Mouse (Mus musculus): ENCODE data around the gene Elovl7. TPM values are rescaled to one million over a fixed set of nuclear protein-coding genes. Genes with fewer than 3 reads are reported as not detected.

Gene Elovl7
- polyA plus RNA-seq, 1 experiment from 2014 or later = 1.5 TPM

- H3K36me3 ChIP-seq = no peaks in the 10 kb centered on the region
- WGBS = 76% methylated on average over 2 of the region's 2 CpGs
- H3K27ac ChIP-seq (ENCODE audit: poor library complexity, severe bottlenecking) = no peak overlapping the region
- no peak for ATAC-seq (ENCODE audit: insufficient number of reproducible peaks, low FRiP score)
- H3K4me3 ChIP-seq = no peak overlapping the region
- H3K9me3 ChIP-seq (replicated peaks) = no peaks in the 10 kb centered on the region
- no peak overlapping the region for H3K9ac ChIP-seq
- no peak overlapping the region for H3K4me2 ChIP-seq
- H3K27me3 ChIP-seq (replicated peaks) = peaks cover 19% of the 10 kb centered on the region
- 0 out of 2 replicates have a peak, but pooled peaks cover 4% of the 10 kb centered on the region for H3K4me1 ChIP-seq (replicated peaks)
These were observed 6.8 kb upstream of the Elovl7 start for GRCm38 (mm10) chr13:108207447-108207846.

DNA sequence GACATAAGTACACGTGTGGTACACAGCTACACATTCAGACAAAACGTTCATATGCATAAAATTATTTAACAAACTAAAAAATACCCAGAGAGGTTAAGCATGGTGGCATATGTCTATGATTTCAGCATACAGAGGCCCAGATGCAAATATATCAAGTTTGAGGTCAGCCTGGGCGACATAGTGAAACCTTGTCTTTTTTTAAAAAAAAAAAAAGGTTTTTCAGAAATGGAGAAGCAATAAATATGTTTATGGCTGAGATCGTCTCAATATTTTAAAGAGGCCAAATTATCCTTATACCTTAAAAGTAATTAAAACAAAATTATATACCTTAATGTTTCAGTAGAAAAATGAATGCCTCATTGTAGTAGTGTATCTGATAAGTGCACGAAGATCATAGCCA lies 6.1 kb upstream of the Elovl7 start:
- Histone ChIP-seq H3K36me3 (no peaks in the 10 kb centered on the region), H3K9ac (no peak overlapping the region), H3K27me3 (replicated peaks) (peaks cover 25% of the 10 kb centered on the region), H3K9me3 (replicated peaks) (no peaks in the 10 kb centered on the region), H3K4me1 (replicated peaks) (0 out of 2 replicates have a peak, but pooled peaks cover 4% of the 10 kb centered on the region), H3K4me2 (no peak overlapping the region), H3K27ac (ENCODE audit: poor library complexity, severe bottlenecking) (no peak overlapping the region), H3K4me3 (no peak overlapping the region)
- 65% methylated on average over 5 of the region's 5 CpGs for WGBS
- ATAC-seq (ENCODE audit: insufficient number of reproducible peaks, low FRiP score) = no peak

- Histone ChIP-seq H3K4me3 (no peak overlapping the region), H3K4me2 (no peak overlapping the region), H3K9me3 (replicated peaks) (no peaks in the 10 kb centered on the region), H3K27ac (ENCODE audit: poor library complexity, severe bottlenecking) (no peak overlapping the region), H3K4me1 (replicated peaks) (peaks cover 12% of the 10 kb centered on the region; the same call in 1 of the 2 replicates), H3K9ac (no peak overlapping the region), H3K36me3 (no peaks in the 10 kb centered on the region), H3K27me3 (replicated peaks) (peaks cover 51% of the 10 kb centered on the region)
- ATAC-seq (ENCODE audit: insufficient number of reproducible peaks, low FRiP score) = no peak
- WGBS = 89% methylated on average over 8 of the region's 8 CpGs
These were observed 3.2 kb upstream of the Elovl7 start for GRCm38 (mm10) chr13:108210960-108211359.

- Histone ChIP-seq H3K4me1 (replicated peaks) (peaks cover 8% of the 10 kb centered on the region; the same call in 1 of the 2 replicates), H3K9me3 (replicated peaks) (no peaks in the 10 kb centered on the region), H3K27ac (ENCODE audit: poor library complexity, severe bottlenecking) (no peak overlapping the region), H3K4me3 (no peak overlapping the region), H3K36me3 (no peaks in the 10 kb centered on the region), H3K9ac (no peak overlapping the region), H3K4me2 (no peak overlapping the region), H3K27me3 (replicated peaks) (peaks cover 63% of the 10 kb centered on the region)
- WGBS = 51% methylated on average over 5 of the region's 5 CpGs
- ATAC-seq (ENCODE audit: insufficient number of reproducible peaks, low FRiP score) = no peak
These were observed 1.7 kb upstream of the Elovl7 start for GRCm38 (mm10) chr13:108212397-108213018.

DNA sequence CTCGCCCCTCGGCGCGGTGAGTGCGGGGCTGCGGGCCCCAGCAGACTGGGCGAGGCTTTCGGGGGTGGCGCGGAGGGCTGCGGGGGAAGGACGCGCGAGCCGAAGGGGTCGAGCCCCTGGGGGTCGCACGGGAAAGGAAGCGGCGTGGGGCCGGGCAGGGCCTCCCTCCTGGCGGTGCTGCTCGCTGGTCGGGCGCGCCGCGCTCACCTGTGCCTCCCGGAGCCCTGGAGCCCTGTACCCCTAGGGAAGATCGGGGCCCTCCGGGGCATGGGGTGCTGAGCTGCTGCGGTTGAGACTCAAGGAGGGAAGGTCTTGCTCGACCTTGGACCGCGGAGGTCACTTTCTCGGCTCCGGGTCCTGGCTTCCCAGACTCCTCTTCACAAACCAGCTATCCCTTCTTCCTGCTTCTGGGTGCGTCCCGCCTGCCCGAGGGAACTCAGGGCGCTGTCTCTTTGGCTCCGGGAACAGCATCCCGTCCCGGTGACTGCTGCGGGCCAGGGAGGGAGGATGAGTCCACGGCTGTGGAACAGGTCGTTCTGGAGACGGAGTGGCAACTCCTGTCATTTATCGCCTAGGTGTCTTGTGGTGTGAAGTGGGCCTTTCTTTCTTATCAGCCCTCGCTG lies 392 bp downstream of the Elovl7 start:
- peak; percentile 17 for ATAC-seq (ENCODE audit: insufficient number of reproducible peaks, low FRiP score)

GRCm38 (mm10) chr13:108215231-108215780 lies 1.1 kb downstream of the Elovl7 start:
- no peak for ATAC-seq (ENCODE audit: insufficient number of reproducible peaks, low FRiP score)

More for the DNA sequence above, 392 bp downstream of the Elovl7 start:
- H3K36me3 ChIP-seq = no peaks in the 10 kb centered on the region
- WGBS = under 1% methylated on average over 47 of the region's 50 CpGs
- H3K9ac ChIP-seq = peak overlapping the region; percentile 67
- peak overlapping the region; percentile 60 for H3K4me3 ChIP-seq
- peaks cover 8% of the 10 kb centered on the region; the same call in 1 of the 2 replicates for H3K4me1 ChIP-seq (replicated peaks)
- peak overlapping the region; percentile 94 for H3K4me2 ChIP-seq
- H3K27ac ChIP-seq (ENCODE audit: poor library complexity, severe bottlenecking) = no peak overlapping the region
- no peaks in the 10 kb centered on the region for H3K9me3 ChIP-seq (replicated peaks)
- peaks cover 81% of the 10 kb centered on the region for H3K27me3 ChIP-seq (replicated peaks)

DNA sequence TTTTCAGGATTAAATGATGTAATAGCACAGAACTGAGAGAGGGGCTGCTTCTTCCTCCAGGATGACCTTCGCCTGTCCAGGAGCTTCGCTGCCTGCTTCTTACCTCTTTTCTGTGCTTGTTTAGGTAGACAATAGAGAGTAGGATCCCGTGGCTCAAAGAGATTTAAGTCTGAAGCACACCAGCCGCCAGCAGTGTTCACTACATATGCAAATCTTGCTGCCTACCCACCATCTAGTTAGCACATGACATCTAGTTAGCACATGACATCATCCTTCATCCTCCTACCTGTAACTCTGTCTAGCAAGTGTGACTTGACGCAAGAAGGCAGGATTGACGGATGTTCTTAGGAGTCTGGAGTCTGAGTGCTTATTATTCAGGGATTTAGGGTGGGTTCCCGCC lies 5.6 kb downstream of the Elovl7 start:
- Histone ChIP-seq H3K4me1 (replicated peaks) (peaks cover 7% of the 10 kb centered on the region; the same call in 1 of the 2 replicates), H3K4me2 (no peak overlapping the region), H3K4me3 (no peak overlapping the region), H3K27me3 (replicated peaks) (peaks cover 61% of the 10 kb centered on the region), H3K9me3 (replicated peaks) (no peaks in the 10 kb centered on the region), H3K27ac (ENCODE audit: poor library complexity, severe bottlenecking) (no peak overlapping the region), H3K9ac (no peak overlapping the region), H3K36me3 (no peaks in the 10 kb centered on the region)
- WGBS = 74% methylated on average over 7 of the region's 7 CpGs
- no peak for ATAC-seq (ENCODE audit: insufficient number of reproducible peaks, low FRiP score)

More at GRCm38 (mm10) chr13:108215231-108215780, 1.1 kb downstream of the Elovl7 start:
- Histone ChIP-seq H3K4me3 (peak overlapping the region; percentile 60), H3K27ac (ENCODE audit: poor library complexity, severe bottlenecking) (no peak overlapping the region), H3K36me3 (no peaks in the 10 kb centered on the region), H3K9ac (peak overlapping the region; percentile 67), H3K9me3 (replicated peaks) (no peaks in the 10 kb centered on the region), H3K4me1 (replicated peaks) (peaks cover 8% of the 10 kb centered on the region; the same call in 1 of the 2 replicates), H3K27me3 (replicated peaks) (peaks cover 87% of the 10 kb centered on the region), H3K4me2 (peak overlapping the region; percentile 94)
- 2% methylated on average over 12 of the region's 12 CpGs for WGBS

- Histone ChIP-seq H3K36me3 (no peaks in the 10 kb centered on the region), H3K4me3 (no peak overlapping the region), H3K9ac (no peak overlapping the region), H3K27me3 (replicated peaks) (peaks cover 13% of the 10 kb centered on the region; the same call in 1 of the 2 replicates), H3K9me3 (replicated peaks) (no peaks in the 10 kb centered on the region), H3K4me1 (replicated peaks) (no peaks in the 10 kb centered on the region), H3K4me2 (no peak overlapping the region), H3K27ac (ENCODE audit: poor library complexity, severe bottlenecking) (no peak overlapping the region)
- 65% methylated on average over 3 of the region's 3 CpGs for WGBS
- no peak for ATAC-seq (ENCODE audit: insufficient number of reproducible peaks, low FRiP score)
These were observed 15.0 kb downstream of the Elovl7 start for GRCm38 (mm10) chr13:108229191-108229590.

- 79% methylated on average over 6 of the region's 6 CpGs for WGBS
- no peak for ATAC-seq (ENCODE audit: insufficient number of reproducible peaks, low FRiP score)
These were observed 15.6 kb downstream of the Elovl7 start for GRCm38 (mm10) chr13:108229634-108230330.

GRCm38 (mm10) chr13:108240012-108240411 lies 25.8 kb downstream of the Elovl7 start:
- Histone ChIP-seq H3K36me3 (no peaks in the 10 kb centered on the region), H3K4me2 (no peak overlapping the region), H3K4me1 (replicated peaks) (no peaks in the 10 kb centered on the region)

More at GRCm38 (mm10) chr13:108229634-108230330, 15.6 kb downstream of the Elovl7 start:
- Histone ChIP-seq H3K27ac (ENCODE audit: poor library complexity, severe bottlenecking) (no peak overlapping the region), H3K36me3 (no peaks in the 10 kb centered on the region), H3K4me2 (no peak overlapping the region), H3K9ac (no peak overlapping the region), H3K4me1 (replicated peaks) (no peaks in the 10 kb centered on the region), H3K9me3 (replicated peaks) (no peaks in the 10 kb centered on the region), H3K4me3 (no peak overlapping the region), H3K27me3 (replicated peaks) (peaks cover 13% of the 10 kb centered on the region; the same call in 1 of the 2 replicates)

GRCm38 (mm10) chr13:108241715-108242114 lies 27.5 kb downstream of the Elovl7 start:
- peaks cover 7% of the 10 kb centered on the region for H3K27me3 ChIP-seq (replicated peaks)
- no peaks in the 10 kb centered on the region for H3K36me3 ChIP-seq
- H3K9me3 ChIP-seq (replicated peaks) = no peaks in the 10 kb centered on the region
- H3K4me3 ChIP-seq = no peak overlapping the region
- ATAC-seq (ENCODE audit: insufficient number of reproducible peaks, low FRiP score) = no peak
- H3K4me1 ChIP-seq (replicated peaks) = no peaks in the 10 kb centered on the region
- WGBS = 52% methylated on average over 5 of the region's 5 CpGs
- H3K4me2 ChIP-seq = no peak overlapping the region
- no peak overlapping the region for H3K27ac ChIP-seq (ENCODE audit: poor library complexity, severe bottlenecking)
- H3K9ac ChIP-seq = no peak overlapping the region

More at GRCm38 (mm10) chr13:108240012-108240411, 25.8 kb downstream of the Elovl7 start:
- Histone ChIP-seq H3K4me3 (no peak overlapping the region), H3K9me3 (replicated peaks) (no peaks in the 10 kb centered on the region), H3K27ac (ENCODE audit: poor library complexity, severe bottlenecking) (no peak overlapping the region), H3K9ac (no peak overlapping the region), H3K27me3 (replicated peaks) (peaks cover 7% of the 10 kb centered on the region)
- 52% methylated on average over 4 of the region's 4 CpGs for WGBS
- ATAC-seq (ENCODE audit: insufficient number of reproducible peaks, low FRiP score) = no peak
